Mouse (Mus musculus): ENCODE data around the gene Ccng2.

The Ccng2 gene

GRCm38 (mm10) chr5:93263396-93264075 lies 3.5 kb upstream of the Ccng2 start:
- DNase-seq: no peak

GRCm38 (mm10) chr5:93264136-93264700 lies 2.8 kb upstream of the Ccng2 start:
- no peak for DNase-seq

- DNase-seq: no peak
These were observed 1.8 kb upstream of the Ccng2 start for GRCm38 (mm10) chr5:93265164-93265800.

GRCm38 (mm10) chr5:93265801-93266580 lies 1.1 kb upstream of the Ccng2 start:
- no peak for DNase-seq

- DNase-seq: peak; percentile 95
These were observed 972 bp downstream of the Ccng2 start for GRCm38 (mm10) chr5:93267851-93268606.

- no peak for DNase-seq
These were observed 3.0 kb downstream of the Ccng2 start for GRCm38 (mm10) chr5:93270095-93270494.

GRCm38 (mm10) chr5:93270721-93271120 lies 3.7 kb downstream of the Ccng2 start:
- DNase-seq: no peak

- no peak for DNase-seq
These were observed 15.5 kb downstream of the Ccng2 start for GRCm38 (mm10) chr5:93282446-93283107.

- DNase-seq: no peak
These were observed 16.1 kb downstream of the Ccng2 start for GRCm38 (mm10) chr5:93283109-93283508.

- no peak for DNase-seq
These were observed 21.5 kb downstream of the Ccng2 start for GRCm38 (mm10) chr5:93288553-93288952.

GRCm38 (mm10) chr5:93290282-93290681 lies 23.2 kb downstream of the Ccng2 start:
- DNase-seq: no peak

- no peak for DNase-seq
These were observed 29.3 kb downstream of the Ccng2 start for GRCm38 (mm10) chr5:93296341-93296746.

GRCm38 (mm10) chr5:93296754-93297153 lies 29.7 kb downstream of the Ccng2 start:
- DNase-seq: no peak

- DNase-seq: no peak
These were observed 30.3 kb downstream of the Ccng2 start for GRCm38 (mm10) chr5:93297311-93297710.

- no peak for DNase-seq
These were observed 38.2 kb downstream of the Ccng2 start for GRCm38 (mm10) chr5:93305126-93305830.

GRCm38 (mm10) chr5:93308909-93309308 lies 41.9 kb downstream of the Ccng2 start:
- no peak for DNase-seq

- DNase-seq: peak; percentile 6
These were observed 56.4 kb downstream of the Ccng2 start for GRCm38 (mm10) chr5:93323320-93324001.
